Comparison of ENCODE assay signal across 18 mouse cellular contexts in the genomic region with DNA sequence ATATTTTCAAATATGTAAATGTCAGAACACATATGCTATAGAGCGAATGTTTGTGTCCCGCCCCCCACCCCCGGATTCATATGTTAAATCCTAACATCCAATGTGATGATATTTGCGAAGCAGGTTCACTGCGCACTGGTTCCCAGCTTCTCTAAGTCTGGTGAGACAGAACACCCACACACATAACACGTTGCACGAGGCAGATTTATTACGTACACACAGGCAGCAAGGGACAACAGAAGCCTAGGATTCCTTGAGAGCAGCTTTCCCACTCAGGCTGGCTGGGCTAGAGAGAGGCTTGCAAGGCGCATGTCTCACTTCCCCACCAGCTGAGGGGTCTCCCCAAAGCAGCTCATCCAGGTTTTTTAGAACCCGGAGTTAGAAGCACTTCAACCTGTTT. TPM values are rescaled to one million over a fixed set of nuclear protein-coding genes. Genes with fewer than 3 reads are reported as not detected.
DNase-seq lines count a peak whose midpoint lies in the region; ATAC-seq and TF ChIP-seq lines count a peak whose summit lies in the region.
"Had no signal": no experiment of that assay in that cellular context is flagged by ENCODE, and none has a peak within 500 bp of the region (broad histone marks: within the 10 kb centered on the region; RNA-seq: fewer than 3 reads in every experiment).

No protein-coding gene starts in this region.

- no peak for TF ChIP-seq CTCF in left cerebral cortex, adult 2 months (IDR thresholded peaks at IDR 0.05)

- no peak overlapping the region for H3K4me3 ChIP-seq in left cerebral cortex, adult 2 months
- no peak overlapping the region for H3K4me3 ChIP-seq in limb, embryonic 11.5 days (ENCODE audit: low read depth, low read length)
- no peak overlapping the region for H3K4me3 ChIP-seq in heart, embryonic 11.5 days (ENCODE audit: low read depth, low read length)
- H3K4me3 ChIP-seq: hindbrain, embryonic 15.5 days; liver, embryonic 15.5 days; midbrain, embryonic 15.5 days had no signal

- H3K4me1 ChIP-seq in limb, embryonic 11.5 days (ENCODE audit: control insufficient read depth, insufficient read depth, low read length): no peaks in the 10 kb centered on the region
- H3K4me1 ChIP-seq in heart, embryonic 11.5 days (ENCODE audit: control insufficient read depth, insufficient read depth, low read length): no peaks in the 10 kb centered on the region
- H3K4me1 ChIP-seq: hindbrain, embryonic 15.5 days; liver, embryonic 15.5 days; midbrain, embryonic 15.5 days had no signal

- H3K9me3 ChIP-seq in limb, embryonic 11.5 days (ENCODE audit: control insufficient read depth, low read length): no peaks in the 10 kb centered on the region
- H3K9me3 ChIP-seq in heart, embryonic 11.5 days (replicated peaks; ENCODE audit: control insufficient read depth, low read length): no peaks in the 10 kb centered on the region
- H3K9me3 ChIP-seq: hindbrain, embryonic 15.5 days; liver, embryonic 15.5 days; midbrain, embryonic 15.5 days had no signal

- no peaks in the 10 kb centered on the region for H3K27me3 ChIP-seq in limb, embryonic 11.5 days (ENCODE audit: control insufficient read depth, insufficient read depth, low read length)
- H3K27me3 ChIP-seq in heart, embryonic 11.5 days (ENCODE audit: control insufficient read depth, insufficient read depth, low read length): no peaks in the 10 kb centered on the region
- H3K27me3 ChIP-seq: hindbrain, embryonic 15.5 days; liver, embryonic 15.5 days; midbrain, embryonic 15.5 days had no signal

- H3K4me2 ChIP-seq in limb, embryonic 11.5 days (ENCODE audit: low read depth, severe bottlenecking): no peak overlapping the region
- H3K4me2 ChIP-seq in heart, embryonic 11.5 days: no peak overlapping the region
- H3K4me2 ChIP-seq: hindbrain, embryonic 15.5 days; liver, embryonic 15.5 days; midbrain, embryonic 15.5 days had no signal

- intact Hi-C loops in left cerebral cortex, adult 2 months (cut with DNase I): loop anchor here (5.0 kb wide), 1 partner anchor 164 kb away; no protein-coding TSS in a partner anchor

- 63% methylated on average over 10 of the region's 10 CpGs for WGBS in limb, embryonic 11.5 days
- 71% methylated on average over 10 of the region's 10 CpGs for WGBS in heart, embryonic 11.5 days (ENCODE audit: insufficient replicate concordance)

- ATAC-seq in limb, embryonic 11.5 days (ENCODE audit: insufficient number of reproducible peaks, low FRiP score, low TSS enrichment, low read depth): no peak
- no peak for ATAC-seq in monocyte, adult 5-6 weeks (replicated peaks; ENCODE audit: insufficient number of reproducible peaks, low FRiP score, low TSS enrichment, poor library complexity, severe bottlenecking)
- no peak for ATAC-seq in heart, embryonic 11.5 days (replicated peaks; ENCODE audit: insufficient number of reproducible peaks, low FRiP score, low TSS enrichment)
- ATAC-seq: midbrain, embryonic 15.5 days had no signal

- no peak overlapping the region for H3K27ac ChIP-seq in left cerebral cortex, adult 2 months
- H3K27ac ChIP-seq in limb, embryonic 11.5 days (replicated peaks; ENCODE audit: low read depth, low read length): no peak overlapping the region
- H3K27ac ChIP-seq in heart, embryonic 11.5 days (ENCODE audit: low read depth, low read length): no peak overlapping the region
- H3K27ac ChIP-seq: hindbrain, embryonic 15.5 days; liver, embryonic 15.5 days; midbrain, embryonic 15.5 days had no signal

- peak; percentile 5 for DNase-seq in embryo, embryonic 9.5 days (ENCODE audit: extremely low spot score)
- no peak for DNase-seq in embryo, embryonic 10 days (ENCODE audit: low spot score)
- peak; percentile 40 to 57 for DNase-seq in left cerebral cortex, adult 18-20 months (ENCODE audit: low spot score in 2 of 2)
- no peak for DNase-seq in left cerebral cortex, adult 2 months (ENCODE audit: extremely low spot score in 1 of 2, low spot score in 2 of 2)
- DNase-seq in limb, embryonic 11.5 days (ENCODE audit: low spot score): peak; percentile 22
- peak; percentile 9 for DNase-seq in right cerebral cortex, postnatal 4 days
- DNase-seq: adrenal gland, adult 8-10 months; kidney, adult 8-10 months; lung, postnatal 4 days; spleen, adult 18-20 months had no signal

- no peak overlapping the region for H3K9ac ChIP-seq in limb, embryonic 11.5 days (ENCODE audit: low read length)
- no peak overlapping the region for H3K9ac ChIP-seq in heart, embryonic 11.5 days (ENCODE audit: low read depth, low read length)
- H3K9ac ChIP-seq: hindbrain, embryonic 15.5 days; liver, embryonic 15.5 days; midbrain, embryonic 15.5 days had no signal

- no peaks in the 10 kb centered on the region for H3K36me3 ChIP-seq in limb, embryonic 11.5 days (ENCODE audit: control insufficient read depth, insufficient read depth, low read length)
- H3K36me3 ChIP-seq in heart, embryonic 11.5 days (ENCODE audit: control insufficient read depth, insufficient read depth, low read length): no peaks in the 10 kb centered on the region
- H3K36me3 ChIP-seq: hindbrain, embryonic 15.5 days; liver, embryonic 15.5 days; midbrain, embryonic 15.5 days had no signal

RNA-seq across cellular contexts. Expression of a gene that starts 15.0 kb away (rescaled TPM):
- 1 to 10 TPM; 4.0 to 5.9 TPM for total RNA-seq in left cerebral cortex, adult 18-20 months (2021)
- 1 to 10 TPM; 2.3 to 5.0 TPM for total RNA-seq in left cerebral cortex, adult 2 months (2021)
- 22.6 and 24.8 TPM in 2 replicates for polyA plus RNA-seq in limb, embryonic 11.5 days (2014; fragmentation: Nextera tagmentation; extraction: Ambion mirVana)
- total RNA-seq in monocyte, adult 5-6 weeks (2017): 47.2 to 74.0 TPM (median 63.8 TPM) in 3 replicates
- 19.2 and 20.5 TPM in 2 replicates for polyA plus RNA-seq in heart, embryonic 11.5 days (2014; fragmentation: Nextera tagmentation; extraction: Ambion mirVana)

RNA-seq across cellular contexts. Expression of a gene that starts 15.8 kb away (rescaled TPM):
- total RNA-seq in left cerebral cortex, adult 18-20 months (2021): not detected
- not detected for total RNA-seq in left cerebral cortex, adult 2 months (2021)
- not detected in 2 replicates for polyA plus RNA-seq in limb, embryonic 11.5 days (2014; fragmentation: Nextera tagmentation; extraction: Ambion mirVana)
- not detected in 3 replicates for total RNA-seq in monocyte, adult 5-6 weeks (2017)
- 0.39 TPM in 1 of 2 replicates, not detected in the other for polyA plus RNA-seq in heart, embryonic 11.5 days (2014; fragmentation: Nextera tagmentation; extraction: Ambion mirVana)
- total RNA-seq: adrenal gland, adult 8-10 months; gastrocnemius, adult 8-10 months; left cerebral cortex, adult 8-10 months had no signal
- polyA plus RNA-seq: heart, embryonic 14.5 days; hindbrain, embryonic 15.5 days; liver, embryonic 15.5 days; midbrain, embryonic 15.5 days had no signal

Comparison
In these comparisons a context has a peak if more than half of its experiments do, and no peak if none do; other contexts are left out.
1. DNase-seq: peak in embryo, embryonic 9.5 days (single experiment), left cerebral cortex, adult 18-20 months (2 of 2), limb, embryonic 11.5 days (single experiment) and right cerebral cortex, postnatal 4 days (single experiment); none in embryo, embryonic 10 days (single experiment) and left cerebral cortex, adult 2 months (0 of 2).